Mouse (Mus musculus) heart, adult 2 months (tissue): ENCODE measurements around the gene Fgd4.

ENCODE experiments used
- CTCF ChIP-seq: fragments of 200-600 bp; IDR thresholded peaks from 2 replicates; pipeline ENCODE4 v1.8.1; 2022; ENCODE audit warnings: antibody characterized with exemption, mild to moderate bottlenecking, moderate library complexity
- EP300 ChIP-seq: fragments of 200-500 bp; IDR thresholded peaks from 2 replicates; pipeline ENCODE4 v1.6.1; 2011; ENCODE audit warnings: low read depth, low read length, control low read depth; ENCODE audit not compliant: insufficient read depth

DNA sequence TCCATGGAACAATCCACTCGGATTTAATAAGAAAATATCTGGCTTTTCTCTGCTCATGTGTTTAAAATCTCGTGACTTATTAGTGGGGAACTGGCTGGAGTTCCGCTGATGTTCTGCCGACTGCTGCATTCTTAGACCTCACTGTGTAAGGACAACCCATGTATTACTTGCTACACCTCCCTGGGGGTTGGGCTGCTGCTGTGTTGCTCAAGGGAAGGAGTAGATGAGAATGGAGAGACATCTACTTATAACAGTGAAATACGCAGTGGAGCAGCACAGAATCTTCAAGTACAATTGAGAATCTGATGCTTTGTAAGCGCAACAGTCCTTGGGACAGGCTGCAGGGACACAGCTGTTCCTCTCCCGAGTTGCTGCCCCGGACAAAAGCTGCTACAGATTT, 73.1 kb downstream of the Fgd4 start:
- TF ChIP-seq CTCF, result no peak
- no peak for TF ChIP-seq EP300
